Comparison of ENCODE assay signal across 21 mouse cellular contexts in genomic region chr13:69236386-69236785, GRCm38 (mm10).
DNase-seq lines count a peak whose midpoint lies in the region; ATAC-seq and TF ChIP-seq lines count a peak whose summit lies in the region.
"Had no signal": no experiment of that assay in that cellular context is flagged by ENCODE, and none has a peak within 500 bp of the region (broad histone marks: within the 10 kb centered on the region; RNA-seq: fewer than 3 reads in every experiment).

No protein-coding gene starts in this region.

- no peak overlapping the region for H3K9ac ChIP-seq in hindbrain, postnatal 0 days (replicated peaks; ENCODE audit: low read length)
- H3K9ac ChIP-seq in hindbrain, embryonic 11.5 days (ENCODE audit: low read depth, low read length) = no peak overlapping the region
- H3K9ac ChIP-seq: heart, embryonic 13.5 days; hindbrain, embryonic 15.5 days; liver, embryonic 14.5 days; midbrain, embryonic 13.5 days had no signal

- ATAC-seq in hindbrain, postnatal 0 days = no peak
- no peak for ATAC-seq in hindbrain, embryonic 11.5 days (ENCODE audit: low FRiP score)
- ATAC-seq: intestine, embryonic 16.5 days; midbrain, embryonic 13.5 days; Patski had no signal

- no peaks in the 10 kb centered on the region; the same call in 1 of the 2 replicates for H3K9me3 ChIP-seq in hindbrain, postnatal 0 days (ENCODE audit: low read length)
- H3K9me3 ChIP-seq in hindbrain, embryonic 11.5 days (ENCODE audit: control insufficient read depth, low read length) = no peaks in the 10 kb centered on the region
- H3K9me3 ChIP-seq: heart, embryonic 13.5 days; hindbrain, embryonic 15.5 days; midbrain, embryonic 13.5 days had no signal

- H3K4me3 ChIP-seq in hindbrain, postnatal 0 days (ENCODE audit: low read length) = no peak overlapping the region
- no peak overlapping the region for H3K4me3 ChIP-seq in hindbrain, embryonic 11.5 days (ENCODE audit: low read depth, low read length)
- H3K4me3 ChIP-seq: heart, embryonic 13.5 days; hindbrain, embryonic 15.5 days; midbrain, embryonic 13.5 days had no signal

- H3K4me1 ChIP-seq in hindbrain, postnatal 0 days (ENCODE audit: insufficient read depth, low read length) = no peaks in the 10 kb centered on the region
- H3K4me1 ChIP-seq in hindbrain, embryonic 11.5 days (replicated peaks; ENCODE audit: control insufficient read depth, insufficient read depth, low read length) = no peaks in the 10 kb centered on the region
- H3K4me1 ChIP-seq: heart, embryonic 13.5 days; hindbrain, embryonic 15.5 days; midbrain, embryonic 13.5 days had no signal

- no peak for TF ChIP-seq CTCF in hindbrain, postnatal 0 days (IDR thresholded peaks at IDR 0.05; ENCODE audit: low read depth)

- no peak overlapping the region for H3K27ac ChIP-seq in hindbrain, postnatal 0 days
- no peak overlapping the region for H3K27ac ChIP-seq in hindbrain, embryonic 11.5 days (ENCODE audit: low read depth, low read length)
- H3K27ac ChIP-seq: heart, embryonic 13.5 days; hindbrain, embryonic 15.5 days; liver, embryonic 14.5 days; midbrain, embryonic 13.5 days had no signal

- H3K27me3 ChIP-seq in hindbrain, postnatal 0 days (ENCODE audit: insufficient read depth, low read length) = no peaks in the 10 kb centered on the region
- H3K27me3 ChIP-seq in hindbrain, embryonic 11.5 days (ENCODE audit: control insufficient read depth, insufficient read depth, low read length) = no peaks in the 10 kb centered on the region
- H3K27me3 ChIP-seq: heart, embryonic 13.5 days; hindbrain, embryonic 15.5 days; midbrain, embryonic 13.5 days; Patski had no signal

- H3K4me2 ChIP-seq in hindbrain, postnatal 0 days (ENCODE audit: low read depth, low read length) = no peak overlapping the region
- H3K4me2 ChIP-seq in hindbrain, embryonic 11.5 days (replicated peaks; ENCODE audit: low read depth, low read length) = no peak overlapping the region
- H3K4me2 ChIP-seq: heart, embryonic 13.5 days; hindbrain, embryonic 15.5 days; midbrain, embryonic 13.5 days had no signal

- 71% methylated on average over 5 of the region's 5 CpGs for WGBS in hindbrain, postnatal 0 days
- 89% methylated on average over 5 of the region's 5 CpGs for WGBS in hindbrain, embryonic 11.5 days

- H3K36me3 ChIP-seq in hindbrain, postnatal 0 days (ENCODE audit: insufficient read depth, low read length) = no peaks in the 10 kb centered on the region
- no peaks in the 10 kb centered on the region for H3K36me3 ChIP-seq in hindbrain, embryonic 11.5 days (ENCODE audit: control insufficient read depth, insufficient read depth, low read length)
- H3K36me3 ChIP-seq: heart, embryonic 13.5 days; hindbrain, embryonic 15.5 days; midbrain, embryonic 13.5 days had no signal

- peak; percentile 18 for DNase-seq in hindbrain, postnatal 0 days (ENCODE audit: low spot score)
- DNase-seq in hindbrain, embryonic 11.5 days (ENCODE audit: low spot score) = no peak
- peak; percentile 35 for DNase-seq in 416B (ENCODE audit: low read depth)
- peak; percentile 63 for DNase-seq in Muller cell, postnatal 12 days (ENCODE audit: inconsistent ontology term)
- DNase-seq in layer of hippocampus, adult 8-10 months (ENCODE audit: low spot score in 2 of 2) = peak; percentile 19 to 21
- no peak for DNase-seq in yolk sac, embryonic 10.5 days (ENCODE audit: low spot score)
- no peak for DNase-seq in left cerebral cortex, adult 11 months (ENCODE audit: low spot score)
- DNase-seq in frontal cortex, adult 2 months (ENCODE audit: extremely low spot score in 1 of 2, low spot score in 1 of 2) = no peak
- DNase-seq: adrenal gland, postnatal 10 days; cerebellum, adult 11 months; cerebellum, postnatal 25 days; heart, postnatal 36 days; kidney, postnatal 4 days; spleen, adult 18-20 months; thymus, postnatal 25 days had no signal

Comparison
In these comparisons a context has a peak if more than half of its experiments do, and no peak if none do; other contexts are left out.
1. DNase-seq: peak in hindbrain, postnatal 0 days (single experiment), 416B (single experiment), Muller cell, postnatal 12 days (single experiment) and layer of hippocampus, adult 8-10 months (2 of 2); none in hindbrain, embryonic 11.5 days (single experiment), yolk sac, embryonic 10.5 days (single experiment), left cerebral cortex, adult 11 months (single experiment) and frontal cortex, adult 2 months (0 of 2).